Mouse (Mus musculus) thymus, adult 2 months (tissue): Measurements from ENCODE around the gene Defb23.

Experiments
- CTCF ChIP-seq: fragments of 200-500 bp; IDR thresholded peaks from 2 replicates; pipeline ENCODE4 v1.5.1; 2012; ENCODE audit warnings: mild to moderate bottlenecking, control low read depth, low read length, moderate library complexity, borderline replicate concordance; ENCODE audit not compliant: control insufficient read depth, poor library complexity, insufficient read depth; ENCODE audit errors: extremely low read depth
- POLR2A ChIP-seq: fragments of 200-500 bp; IDR thresholded peaks from 2 replicates; pipeline ENCODE4 v1.6.1; 2012; ENCODE audit warnings: mild to moderate bottlenecking, low read length, control low read depth, moderate library complexity; ENCODE audit not compliant: control insufficient read depth, poor library complexity, insufficient read depth; ENCODE audit errors: extremely low read depth

GRCm38 (mm10) chr2:152409781-152410180 lies 54.6 kb downstream of the Defb23 start:
- TF ChIP-seq POLR2A (no peak), CTCF (no peak)
